Mouse (Mus musculus): Measurements from ENCODE around the gene Olfr603.
"Not testable (repeated sequence)": the region's sequence is repeated elsewhere in the genome, so short reads cannot be mapped to it uniquely, and the experiment has no call there.

Gene Olfr603

DNA sequence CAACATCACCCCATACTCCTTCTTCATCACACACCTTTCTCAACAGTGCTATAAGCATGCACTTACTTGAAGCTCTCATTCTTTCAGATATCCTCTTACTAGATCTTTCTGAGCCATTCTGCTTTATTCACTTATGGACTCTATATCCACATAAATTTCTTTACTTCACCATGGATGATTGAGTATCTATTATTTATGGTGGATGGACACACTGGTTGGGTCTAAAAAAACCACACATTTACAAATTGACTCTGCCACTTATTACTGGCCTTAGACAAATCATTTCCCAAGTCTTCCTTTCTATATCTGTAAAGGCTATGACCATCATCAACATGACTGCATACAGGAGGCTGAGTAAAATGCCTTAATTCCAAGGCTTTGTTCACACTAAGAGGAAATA is at the start of gene Olfr603:
Gene Olfr603 (minus strand): TSS at position 101 of the 400 bp plus-strand sequence.
- in situ Hi-C loops (cut with MboI): no loop called here

GRCm38 (mm10) chr7:103414772-103415171 is 28.8 kb upstream of the Olfr603 start, which contains the start of gene Usp17lc:
Gene Usp17lc (plus strand): TSS chr7:103415072.
- in situ Hi-C loops (cut with MboI): not testable (repeated sequence)

- in situ Hi-C loops (cut with MboI): not testable (repeated sequence)
Measured at GRCm38 (mm10) chr7:103406521-103407055, 20.6 kb upstream of the Olfr603 start.

GRCm38 (mm10) chr7:103398981-103399380 is 13.0 kb upstream of the Olfr603 start:
- in situ Hi-C loops (cut with MboI): no loop called here

DNA sequence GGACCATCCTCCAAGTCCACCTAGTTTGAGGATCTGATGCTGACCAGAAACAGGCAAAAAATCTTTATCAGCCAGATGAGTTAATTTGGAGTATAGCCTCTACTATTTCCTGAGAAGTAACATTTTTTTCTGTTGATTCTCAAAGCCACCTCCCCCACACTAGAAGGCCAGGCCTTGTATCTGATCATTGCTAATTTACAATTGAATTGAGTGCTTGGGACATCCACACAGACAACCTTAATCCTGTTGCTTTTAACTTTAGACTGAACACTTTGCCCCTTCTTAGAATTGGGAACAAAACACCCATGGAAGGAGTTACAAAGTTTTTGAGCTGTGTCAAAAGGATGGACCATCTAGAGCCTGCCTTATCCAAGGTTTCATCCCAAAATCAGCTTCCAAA is 11.8 kb upstream of the Olfr603 start:
- in situ Hi-C loops (cut with MboI): no loop called here

DNA sequence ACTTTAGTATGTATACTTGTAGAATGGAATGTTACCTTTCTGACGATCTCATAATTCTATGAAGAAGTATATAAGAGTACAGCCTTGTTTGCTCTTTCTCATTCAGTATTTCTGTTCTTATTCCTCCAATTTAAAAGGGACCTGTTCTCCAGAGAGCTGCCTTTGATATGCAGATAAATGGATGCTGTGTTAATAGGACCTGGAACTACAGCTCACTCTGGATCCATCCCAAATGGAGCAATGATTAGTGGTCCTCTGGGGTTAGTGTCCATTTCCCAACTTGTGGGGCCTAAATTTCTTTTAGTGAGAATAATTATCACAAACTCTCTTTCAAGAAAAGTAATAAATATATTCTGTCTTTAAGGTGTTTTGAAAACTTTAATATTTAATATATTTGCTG is 23.4 kb downstream of the Olfr603 start, which contains the start of gene Olfr601:
Gene Olfr601 (minus strand): TSS at position 101 of the 400 bp plus-strand sequence.
- in situ Hi-C loops (cut with MboI): no loop called here

DNA sequence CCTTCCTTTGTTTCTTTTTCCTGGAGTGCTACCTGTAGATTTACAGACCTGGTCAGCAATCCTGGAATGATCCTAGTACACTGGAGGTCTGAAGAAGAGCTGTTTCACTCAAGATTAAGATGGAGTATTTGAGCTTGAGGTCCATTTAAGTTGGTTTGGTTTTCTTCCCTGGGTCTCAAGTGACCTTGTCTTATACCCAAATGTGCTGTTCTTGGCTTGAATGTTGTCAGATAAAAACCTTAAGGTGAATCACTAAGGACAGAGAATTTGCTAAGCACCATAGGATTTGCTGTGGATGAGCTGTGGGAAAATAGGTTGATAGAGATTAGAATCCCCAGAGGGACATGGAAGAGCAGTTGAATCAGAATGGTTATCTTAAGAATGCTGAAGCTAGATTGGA is 36.4 kb downstream of the Olfr603 start, which contains the start of gene Olfr600:
Gene Olfr600 (minus strand): TSS at position 101 of the 400 bp plus-strand sequence.
- in situ Hi-C loops (cut with MboI): no loop called here

GRCm38 (mm10) chr7:103335617-103336016 is 50.4 kb downstream of the Olfr603 start, which contains the start of gene Olfr599:
Gene Olfr599 (plus strand): TSS chr7:103335917.
- in situ Hi-C loops (cut with MboI): no loop called here

Data from mature B cell (primary cell).